Mouse (Mus musculus) intestine, embryonic 16.5 days (tissue): ENCODE measurements at regions not wholly inside any gene's neighbourhood (a gene's known extent, or its start where the extent isn't known, plus 50 kb on each side); places are given as distances from the start of the nearest gene placed in this dataset.

Source experiments
- ATAC-seq: fragments of 200-750 bp; cut with Nextera tagmentation; 2 replicates; pipeline ENCODE4 v1.8.0; 2017; ENCODE audit warnings: moderate TSS enrichment, moderate library complexity
- H3K27ac ChIP-seq: fragments of 300-500 bp; sonication (generic); 2 replicates; pipeline ENCODE4 v1.5.1; 2014; ENCODE audit warnings: mild to moderate bottlenecking, low read length
- H3K27me3 ChIP-seq: fragments of 300-500 bp; sonication (generic); replicated peaks from 2 replicates; pipeline ENCODE4 v1.6.1; 2014; ENCODE audit warnings: low read length, control low read depth, mixed read lengths; ENCODE audit not compliant: control insufficient read depth, insufficient read depth
- H3K36me3 ChIP-seq: fragments of 300-500 bp; sonication (generic); 2 replicates; pipeline ENCODE4 v1.6.1; 2014; ENCODE audit warnings: low read length, control low read depth; ENCODE audit not compliant: control insufficient read depth, insufficient read depth
- H3K4me1 ChIP-seq: fragments of 300-500 bp; sonication (generic); 2 replicates; pipeline ENCODE4 v1.6.1; 2014; ENCODE audit warnings: low read length, control low read depth, mixed read lengths; ENCODE audit not compliant: control insufficient read depth, insufficient read depth
- H3K4me2 ChIP-seq: fragments of 300-500 bp; sonication (generic); 2 replicates; pipeline ENCODE4 v1.6.1; 2014; ENCODE audit warnings: low read depth, low read length, control low read depth
- H3K4me3 ChIP-seq: fragments of 300-500 bp; sonication (generic); 2 replicates; pipeline ENCODE4 v1.5.1; 2014; ENCODE audit warnings: mild to moderate bottlenecking, low read length
- H3K9ac ChIP-seq: fragments of 300-500 bp; sonication (generic); 2 replicates; pipeline ENCODE4 v1.6.1; 2014; ENCODE audit warnings: low read depth, low read length
- H3K9me3 ChIP-seq: fragments of 300-500 bp; sonication (generic); 2 replicates; pipeline ENCODE4 v1.6.1; 2016; ENCODE audit warnings: low read length, control low read depth; ENCODE audit not compliant: control insufficient read depth
- WGBS: fragments of 180-500 bp; shearing (Covaris S2); extraction: QIAGEN DNeasy Blood & Tissue Kit; methylation state at CpG from one replicate; pipeline ENCODE4 v1.1.7; 2014; 5-methylcytosine and 5-hydroxymethylcytosine counted together

DNA sequence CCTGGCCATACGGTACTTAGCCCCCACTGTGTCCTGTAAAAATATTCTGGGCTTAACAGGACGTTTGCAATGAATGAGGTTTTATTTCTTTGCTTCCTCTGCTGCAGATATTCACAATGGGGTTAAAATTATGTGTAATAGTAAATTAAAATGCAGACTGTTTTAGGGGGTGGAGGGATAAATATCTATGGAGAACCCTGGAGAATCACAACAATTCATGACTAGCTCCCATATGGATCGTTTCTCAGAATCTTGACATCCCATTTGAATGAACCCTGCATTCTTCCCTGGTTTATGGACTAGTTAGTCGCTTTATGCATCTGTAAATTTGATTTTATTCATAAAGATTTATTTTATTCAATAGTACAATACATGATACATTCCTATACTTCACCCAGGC is 378.3 kb upstream of the Igfbp3 start:
- Histone ChIP-seq H3K4me3 (no peak overlapping the region), H3K9me3 (no peaks in the 10 kb centered on the region), H3K4me1 (no peaks in the 10 kb centered on the region), H3K9ac (no peak overlapping the region), H3K4me2 (no peak overlapping the region), H3K36me3 (no peaks in the 10 kb centered on the region), H3K27me3 (no peaks in the 10 kb centered on the region), H3K27ac (no peak overlapping the region)
- ATAC-seq: no peak
- WGBS: 75% methylated on average over 4 of the region's 4 CpGs

DNA sequence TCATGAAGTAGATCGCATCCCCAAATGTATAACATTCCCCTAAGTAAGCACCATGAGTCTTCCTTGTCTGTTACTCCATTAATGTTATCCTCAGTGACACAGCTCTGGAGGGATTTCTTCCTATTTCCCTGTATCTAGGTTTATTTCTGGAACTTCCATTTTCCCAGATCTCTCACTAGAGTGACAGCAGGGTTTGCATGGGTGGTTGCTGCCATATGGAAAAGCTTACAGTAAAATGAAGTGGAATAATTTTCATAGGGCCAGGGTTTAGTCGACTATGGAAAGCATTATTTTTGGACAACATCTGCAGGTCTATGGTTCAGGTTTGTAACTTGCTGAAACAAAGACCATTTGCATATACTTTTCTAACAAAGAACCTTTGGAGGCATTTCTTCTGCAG is 369.6 kb upstream of the Igfbp3 start:
- no peak for ATAC-seq
- H3K9ac ChIP-seq: no peak overlapping the region
- H3K4me2 ChIP-seq: no peak overlapping the region
- WGBS: 86% methylated on average over 2 of the region's 2 CpGs
- no peak overlapping the region for H3K27ac ChIP-seq
- no peaks in the 10 kb centered on the region for H3K36me3 ChIP-seq
- H3K9me3 ChIP-seq: no peaks in the 10 kb centered on the region
- H3K4me3 ChIP-seq: no peak overlapping the region
- no peaks in the 10 kb centered on the region for H3K27me3 ChIP-seq
- no peaks in the 10 kb centered on the region for H3K4me1 ChIP-seq

DNA sequence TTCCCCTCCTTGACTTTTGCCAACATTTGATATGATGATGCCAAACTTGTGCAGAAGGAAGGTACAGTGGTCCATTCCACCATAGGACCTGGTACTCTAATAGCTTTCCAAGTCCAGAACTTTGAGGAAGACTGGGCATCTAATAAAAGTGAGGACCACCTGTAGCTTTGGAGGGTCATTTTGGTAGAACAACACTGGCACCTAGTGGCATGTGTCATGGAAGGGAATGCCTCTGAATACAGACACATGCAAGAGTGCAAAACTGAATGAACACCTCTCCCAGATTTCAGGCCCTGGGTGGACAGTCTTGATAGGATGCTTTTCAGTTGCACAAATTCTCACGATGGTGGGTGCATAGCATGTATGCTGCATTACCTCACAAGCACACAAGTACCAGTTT is 354.8 kb upstream of the Igfbp3 start:
- Histone ChIP-seq H3K27ac (no peak overlapping the region), H3K4me2 (no peak overlapping the region), H3K36me3 (no peaks in the 10 kb centered on the region), H3K4me3 (no peak overlapping the region), H3K27me3 (no peaks in the 10 kb centered on the region), H3K9ac (no peak overlapping the region), H3K4me1 (no peaks in the 10 kb centered on the region), H3K9me3 (no peaks in the 10 kb centered on the region)
- 79% methylated on average over 1 of the region's 1 CpGs for WGBS
- ATAC-seq: no peak

DNA sequence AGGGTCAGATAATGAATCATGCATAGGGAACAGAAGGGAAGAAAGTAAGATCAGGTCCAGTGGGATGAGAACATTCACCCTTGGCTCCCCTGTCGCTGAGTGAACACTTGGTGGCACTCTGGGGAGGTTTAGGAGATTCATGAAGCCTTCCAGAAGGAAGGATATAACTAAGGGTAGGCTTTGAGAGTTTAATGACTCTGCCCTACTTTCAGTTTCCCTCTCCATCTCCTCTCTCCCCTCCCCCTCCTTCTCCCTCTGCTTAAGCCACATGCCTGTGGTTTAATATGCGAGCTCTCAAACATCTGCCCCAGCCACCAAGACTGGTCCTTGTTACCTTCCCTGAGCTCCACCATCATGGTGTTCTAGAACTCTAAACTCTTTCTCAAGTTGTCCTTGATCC is 348.3 kb upstream of the Igfbp3 start:
- no peaks in the 10 kb centered on the region for H3K9me3 ChIP-seq
- no peak overlapping the region for H3K4me3 ChIP-seq
- H3K36me3 ChIP-seq: no peaks in the 10 kb centered on the region
- ATAC-seq: no peak
- no peak overlapping the region for H3K9ac ChIP-seq
- no peak overlapping the region for H3K27ac ChIP-seq
- H3K27me3 ChIP-seq: no peaks in the 10 kb centered on the region
- H3K4me1 ChIP-seq: no peaks in the 10 kb centered on the region
- H3K4me2 ChIP-seq: no peak overlapping the region
- WGBS: 42% methylated on average over 2 of the region's 2 CpGs

DNA sequence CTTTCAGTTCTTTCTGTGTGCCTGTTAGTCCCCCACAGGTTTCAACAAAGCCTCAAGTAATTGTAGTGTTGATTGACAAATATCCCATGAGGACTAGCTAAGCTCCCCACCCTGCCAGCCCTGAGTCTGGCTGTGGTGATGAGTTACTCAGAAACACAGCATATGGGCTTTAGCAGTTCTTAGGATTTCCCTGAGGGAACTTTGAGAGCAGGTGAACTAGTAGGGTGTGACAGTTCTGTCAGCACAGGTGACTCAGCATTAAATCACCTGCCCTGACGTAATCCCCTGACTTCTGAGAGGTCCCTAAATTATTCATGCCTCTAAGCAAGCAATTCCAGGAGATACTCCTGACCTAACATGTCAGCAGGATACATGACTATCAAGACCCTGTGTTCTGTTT is 347.7 kb upstream of the Igfbp3 start:
- WGBS: 62% methylated on average over 1 of the region's 1 CpGs

DNA sequence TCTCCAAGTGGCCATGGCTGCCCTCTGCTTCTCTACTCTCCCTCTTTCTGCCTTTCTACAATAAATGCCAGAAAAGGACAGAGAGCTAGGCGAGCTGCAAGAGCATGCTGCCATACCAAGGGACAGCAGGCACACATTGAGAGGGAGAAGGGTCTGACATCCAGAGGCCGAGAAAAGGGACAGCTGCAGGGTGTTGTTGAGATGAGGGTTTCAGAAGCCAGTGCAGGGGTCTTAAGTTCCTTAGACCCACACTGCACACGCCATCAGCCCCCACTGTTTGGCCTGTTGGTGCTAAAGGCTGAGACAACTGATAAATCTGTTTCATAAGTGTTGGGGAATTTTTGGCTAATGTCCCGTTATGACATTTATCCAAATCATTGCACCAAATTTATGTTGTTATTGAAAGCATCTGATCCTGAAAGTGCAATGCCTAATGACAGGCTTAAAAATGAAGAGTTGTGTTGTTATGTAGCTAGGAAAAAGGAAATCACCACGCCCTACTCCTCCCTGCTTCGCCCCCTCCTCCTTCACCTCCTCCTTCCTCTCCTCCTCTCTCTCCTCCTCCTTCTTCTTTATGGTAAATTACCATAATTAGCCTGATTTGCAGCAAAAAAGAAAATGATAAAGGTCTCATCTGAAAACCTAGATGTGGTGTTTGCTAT is 342.0 kb upstream of the Igfbp3 start:
- Histone ChIP-seq H3K36me3 (no peaks in the 10 kb centered on the region), H3K4me3 (no peak overlapping the region), H3K4me1 (no peaks in the 10 kb centered on the region), H3K9ac (no peak overlapping the region), H3K27ac (no peak overlapping the region), H3K9me3 (no peaks in the 10 kb centered on the region), H3K27me3 (no peaks in the 10 kb centered on the region), H3K4me2 (no peak overlapping the region)
- no peak for ATAC-seq
- WGBS: 67% methylated on average over 6 of the region's 6 CpGs

More for the DNA sequence above, 347.7 kb upstream of the Igfbp3 start:
- no peaks in the 10 kb centered on the region for H3K9me3 ChIP-seq
- H3K4me3 ChIP-seq: no peak overlapping the region
- no peaks in the 10 kb centered on the region for H3K36me3 ChIP-seq
- H3K9ac ChIP-seq: no peak overlapping the region
- no peaks in the 10 kb centered on the region for H3K27me3 ChIP-seq
- H3K4me2 ChIP-seq: no peak overlapping the region
- ATAC-seq: no peak
- no peak overlapping the region for H3K27ac ChIP-seq
- no peaks in the 10 kb centered on the region for H3K4me1 ChIP-seq

DNA sequence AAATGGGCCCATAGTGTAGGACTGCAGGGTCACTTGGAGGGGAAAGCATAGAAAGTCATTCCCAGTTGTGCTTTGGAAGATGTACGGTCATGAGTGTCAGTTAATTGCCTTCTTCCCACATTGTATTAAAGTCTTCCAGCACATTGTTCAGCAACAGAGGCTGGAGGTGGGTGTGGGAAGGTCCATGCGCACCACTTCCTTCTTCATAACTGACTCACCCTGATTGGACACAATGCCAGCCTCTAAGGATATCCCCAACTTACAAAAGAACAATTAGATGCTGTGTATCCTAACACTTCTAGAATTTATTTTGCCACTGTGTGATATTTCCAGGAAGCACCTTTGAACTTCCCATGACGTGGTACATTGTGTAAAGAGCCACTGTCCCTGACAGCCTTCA is 338.4 kb upstream of the Igfbp3 start:
- H3K4me3 ChIP-seq: no peak overlapping the region
- no peaks in the 10 kb centered on the region for H3K27me3 ChIP-seq
- no peak for ATAC-seq
- no peak overlapping the region for H3K4me2 ChIP-seq
- WGBS: 80% methylated on average over 3 of the region's 3 CpGs
- H3K9me3 ChIP-seq: no peaks in the 10 kb centered on the region
- H3K9ac ChIP-seq: no peak overlapping the region
- H3K36me3 ChIP-seq: no peaks in the 10 kb centered on the region
- no peak overlapping the region for H3K27ac ChIP-seq
- no peaks in the 10 kb centered on the region for H3K4me1 ChIP-seq

DNA sequence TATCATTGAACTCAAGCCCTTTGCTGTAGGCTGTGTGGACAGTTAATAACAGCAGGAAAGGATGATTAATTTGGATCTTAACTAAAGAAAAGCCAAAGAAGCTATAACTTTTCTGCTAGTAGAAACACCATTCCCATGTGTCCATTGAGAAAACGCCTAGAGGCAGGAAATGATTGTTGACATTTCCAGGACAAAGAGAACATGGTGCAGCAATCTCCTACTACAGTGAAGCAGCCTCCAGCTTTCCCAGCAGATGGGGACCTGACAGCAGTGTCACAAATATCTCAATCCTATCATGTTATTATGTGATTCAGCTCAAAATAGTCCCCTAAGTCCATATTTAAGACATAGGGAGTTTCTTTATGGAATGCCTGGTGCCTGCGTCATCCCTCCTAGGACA is 334.1 kb upstream of the Igfbp3 start:
- no peaks in the 10 kb centered on the region for H3K9me3 ChIP-seq
- no peak for ATAC-seq
- H3K4me3 ChIP-seq: no peak overlapping the region
- no peak overlapping the region for H3K27ac ChIP-seq
- H3K9ac ChIP-seq: no peak overlapping the region
- H3K4me2 ChIP-seq: no peak overlapping the region
- WGBS: 57% methylated on average over 2 of the region's 2 CpGs
- H3K4me1 ChIP-seq: no peaks in the 10 kb centered on the region
- H3K27me3 ChIP-seq: no peaks in the 10 kb centered on the region
- no peaks in the 10 kb centered on the region for H3K36me3 ChIP-seq

DNA sequence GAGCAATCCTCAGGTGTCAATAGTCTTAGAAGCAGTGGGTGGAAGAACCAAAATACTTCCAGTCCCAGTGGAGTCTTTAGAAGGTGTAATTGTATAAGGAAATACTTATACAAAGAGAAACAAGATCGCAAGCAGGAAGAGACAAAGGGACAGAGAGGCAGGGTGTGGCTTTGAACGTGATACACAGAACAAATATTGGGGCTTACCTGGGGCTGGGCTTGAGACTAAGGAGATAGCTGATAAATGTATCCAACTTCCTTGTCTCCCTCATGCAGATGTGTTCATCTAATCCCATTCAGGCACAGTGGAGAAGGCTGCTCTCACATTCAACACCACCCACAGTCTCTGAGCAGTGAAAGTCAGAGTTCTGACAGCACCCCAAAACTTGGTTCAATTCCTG is 331.9 kb upstream of the Igfbp3 start:
- Histone ChIP-seq H3K4me1 (no peaks in the 10 kb centered on the region), H3K27me3 (no peaks in the 10 kb centered on the region), H3K4me2 (no peak overlapping the region), H3K9me3 (no peaks in the 10 kb centered on the region), H3K36me3 (no peaks in the 10 kb centered on the region), H3K27ac (no peak overlapping the region), H3K9ac (no peak overlapping the region), H3K4me3 (no peak overlapping the region)
- peak; percentile 21; the same call in 1 of the 2 replicates for ATAC-seq
- 53% methylated on average over 2 of the region's 2 CpGs for WGBS

DNA sequence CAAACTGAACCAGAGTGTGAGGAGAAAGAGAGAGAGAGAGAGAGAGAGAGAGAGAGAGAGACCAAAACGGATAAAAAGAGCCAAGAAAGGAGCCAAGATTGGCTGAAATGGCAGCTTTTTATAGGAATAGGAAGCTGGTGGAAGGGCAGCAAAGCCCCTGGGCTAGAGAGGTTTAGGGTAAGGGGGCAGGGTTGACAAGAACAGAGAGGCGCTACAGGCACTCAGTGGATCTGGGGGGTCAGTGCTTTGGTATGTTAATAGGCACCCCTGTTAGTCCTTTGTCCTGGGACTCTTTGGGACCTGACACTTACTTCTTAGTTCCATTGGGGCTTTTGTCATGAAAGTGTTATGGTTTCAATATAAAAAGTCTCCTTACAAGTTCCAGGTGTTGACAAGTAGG is 320.9 kb upstream of the Igfbp3 start:
- Histone ChIP-seq H3K4me1 (no peaks in the 10 kb centered on the region), H3K4me2 (no peak overlapping the region), H3K4me3 (no peak overlapping the region), H3K27ac (no peak overlapping the region), H3K27me3 (no peaks in the 10 kb centered on the region), H3K36me3 (no peaks in the 10 kb centered on the region), H3K9ac (no peak overlapping the region), H3K9me3 (peaks cover 6% of the 10 kb centered on the region; the same call in 1 of the 2 replicates)
- ATAC-seq: no peak
- WGBS: 28% methylated on average over 2 of the region's 2 CpGs
